Mouse (Mus musculus): ENCODE measurements at regions not wholly inside any gene's neighbourhood (a gene's known extent, or its start where the extent isn't known, plus 50 kb on each side); places are given as distances from the start of the nearest gene placed in this dataset.

GRCm38 (mm10) chr9:101408116-101408515 lies 156.5 kb upstream of the Ppp2r3a start:
- no peak overlapping the region for H3K4me3 ChIP-seq (ENCODE audit: control insufficient read depth in 1 of 2, insufficient read depth in 1 of 2, low read depth in 2 of 2, low read length in 2 of 2)
- TF ChIP-seq TAL1 (IDR thresholded peaks at IDR 0.05; ENCODE audit: low read length): no peak
- no peak for TF ChIP-seq MYB (IDR thresholded peaks at IDR 0.05; ENCODE audit: low read depth, low read length)
- no peak for TF ChIP-seq MEF2A (IDR thresholded peaks at IDR 0.05; ENCODE audit: extremely low read depth, insufficient replicate concordance, low read depth, low read length, poor library complexity, severe bottlenecking)
- no peak for TF ChIP-seq UBTF (IDR thresholded peaks at IDR 0.05; ENCODE audit: borderline replicate concordance, insufficient read depth, low read depth, low read length)
- TF ChIP-seq JUND (IDR thresholded peaks at IDR 0.05; ENCODE audit: low read depth, low read length): no peak
- no peak for TF ChIP-seq KAT2A (conservative IDR thresholded peaks at IDR 0.05; ENCODE audit: low read depth, low read length)
- no peak for TF ChIP-seq HCFC1 (IDR thresholded peaks at IDR 0.05; ENCODE audit: low read depth, low read length)
- no peak for TF ChIP-seq USF1 (IDR thresholded peaks at IDR 0.05; ENCODE audit: low read depth, low read length)
- TF ChIP-seq POLR2AphosphoS5 (IDR thresholded peaks at IDR 0.05; ENCODE audit: borderline replicate concordance, low read depth, low read length): no peak
- no peak for TF ChIP-seq EP300 (IDR thresholded peaks at IDR 0.05; ENCODE audit: low read depth in 1 of 2, low read length in 2 of 2)
- no peak for TF ChIP-seq CTCF (IDR thresholded peaks at IDR 0.05 in 2 of 3, conservative IDR thresholded peaks at IDR 0.05 in 1 of 3; ENCODE audit: control insufficient read depth in 1 of 3, insufficient read depth in 1 of 3, low read depth in 2 of 3, low read length in 3 of 3, poor library complexity in 1 of 3, severe bottlenecking in 1 of 3)
- TF ChIP-seq SIN3A (IDR thresholded peaks at IDR 0.05; ENCODE audit: low read length): no peak
- TF ChIP-seq USF2 (IDR thresholded peaks at IDR 0.05; ENCODE audit: borderline replicate concordance in 1 of 2, insufficient read depth in 1 of 2, low read depth in 1 of 2, low read length in 2 of 2): no peak
- TF ChIP-seq GATA1 (IDR thresholded peaks at IDR 0.05; ENCODE audit: low read depth, low read length): no peak
- H3K9me3 ChIP-seq (replicated peaks; ENCODE audit: insufficient read depth, low read length): no peaks in the 10 kb centered on the region
- H3K79me2 ChIP-seq (ENCODE audit: control insufficient read depth, insufficient read depth, low read length, poor library complexity): no peaks in the 10 kb centered on the region
- no peaks in the 10 kb centered on the region for H3K36me3 ChIP-seq (ENCODE audit: control insufficient read depth in 1 of 2, insufficient read depth in 2 of 2, low read length in 2 of 2)
- no peaks in the 10 kb centered on the region for H3K4me1 ChIP-seq (ENCODE audit: control insufficient read depth in 1 of 2, insufficient read depth in 2 of 2, low read length in 2 of 2)
- no peak overlapping the region for H3K9ac ChIP-seq (ENCODE audit: control insufficient read depth, low read depth, low read length, poor library complexity, severe bottlenecking)
- H3K27ac ChIP-seq (ENCODE audit: control insufficient read depth, low read depth, low read length): no peak overlapping the region
- no peak for DNase-seq (ENCODE audit: low read depth, low spot score)
- H3K27me3 ChIP-seq (ENCODE audit: control insufficient read depth in 1 of 2, insufficient read depth in 2 of 2, low read length in 2 of 2): no peaks in the 10 kb centered on the region

GRCm38 (mm10) chr9:101407141-101407540 lies 155.5 kb upstream of the Ppp2r3a start:
- Histone ChIP-seq H3K4me3 (ENCODE audit: control insufficient read depth in 1 of 2, insufficient read depth in 1 of 2, low read depth in 2 of 2, low read length in 2 of 2) (no peak overlapping the region), H3K9me3 (replicated peaks; ENCODE audit: insufficient read depth, low read length) (no peaks in the 10 kb centered on the region), H3K27me3 (ENCODE audit: control insufficient read depth in 1 of 2, insufficient read depth in 2 of 2, low read length in 2 of 2) (no peaks in the 10 kb centered on the region), H3K27ac (ENCODE audit: control insufficient read depth, low read depth, low read length) (no peak overlapping the region), H3K4me1 (ENCODE audit: control insufficient read depth in 1 of 2, insufficient read depth in 2 of 2, low read length in 2 of 2) (no peaks in the 10 kb centered on the region), H3K79me2 (ENCODE audit: control insufficient read depth, insufficient read depth, low read length, poor library complexity) (no peaks in the 10 kb centered on the region), H3K9ac (ENCODE audit: control insufficient read depth, low read depth, low read length, poor library complexity, severe bottlenecking) (no peak overlapping the region), H3K36me3 (ENCODE audit: control insufficient read depth in 1 of 2, insufficient read depth in 2 of 2, low read length in 2 of 2) (no peaks in the 10 kb centered on the region)
- no peak for DNase-seq (ENCODE audit: low read depth, low spot score)
- TF ChIP-seq ZC3H11A (IDR thresholded peaks at IDR 0.05; ENCODE audit: low read depth, low read length) (no peak), EP300 (IDR thresholded peaks at IDR 0.05; ENCODE audit: low read depth in 1 of 2, low read length in 2 of 2) (no peak), CHD1 (IDR thresholded peaks at IDR 0.05; ENCODE audit: low read depth, low read length) (no peak), GABPA (IDR thresholded peaks at IDR 0.05; ENCODE audit: low read depth, low read length) (no peak)

Measured in MEL (cell line).